Mouse (Mus musculus): ENCODE results near the gene Patz1. TPM values are rescaled to one million over a fixed set of nuclear protein-coding genes. Genes with fewer than 3 reads are reported as not detected.
A peak's percentile ranks its signal among the peaks of the same experiment; 100 is the strongest.

The Patz1 gene
- 29.0 and 30.5 TPM in 2 replicates for polyA plus RNA-seq (2016; fragmentation: Nextera tagmentation; extraction: Ambion mirVana)

DNA sequence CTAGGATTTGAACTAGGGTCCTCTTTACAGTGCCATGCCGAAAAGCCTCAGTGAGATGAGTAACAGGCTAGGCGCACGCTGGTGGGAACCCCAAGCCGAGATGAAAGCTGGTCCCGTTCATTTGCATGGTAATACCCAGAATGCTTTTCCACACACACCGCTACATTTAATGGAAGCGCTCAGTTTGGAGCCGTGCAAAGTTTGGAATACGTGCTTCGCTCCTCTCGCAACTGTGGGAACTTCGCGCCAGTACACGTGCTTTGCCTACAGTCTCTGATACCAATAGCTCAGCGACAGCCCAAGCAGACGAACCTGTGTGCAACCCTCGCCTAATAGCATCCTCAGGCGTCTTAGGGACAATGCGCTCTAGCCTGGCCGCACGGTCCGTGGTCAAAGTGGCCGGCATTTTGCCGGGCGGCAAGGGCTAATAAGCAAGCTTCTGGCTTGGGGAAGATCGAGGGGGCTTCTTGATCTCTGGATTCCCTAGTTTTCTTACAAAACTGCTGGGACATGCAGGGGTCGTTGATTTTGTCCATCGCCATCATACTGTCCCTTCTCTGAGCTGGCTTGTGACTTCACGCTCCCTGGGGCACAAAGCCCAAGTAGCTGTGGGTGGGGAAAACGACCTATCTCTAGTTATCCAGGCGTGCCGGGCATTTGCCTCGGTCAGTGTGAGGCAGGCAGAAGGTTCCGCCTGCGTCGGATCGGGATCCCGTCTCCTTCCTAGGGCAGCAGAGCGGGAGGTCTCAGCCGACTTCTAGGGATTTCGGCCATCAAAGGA lies at the start of gene Patz1:
Patz1 (plus strand) TSS at position 354 of the 781 bp plus-strand sequence.
- Histone ChIP-seq H3K4me1 (peaks cover 61% of the 10 kb centered on the region), H3K4me2 (peak within 1 kb of the TSS; percentile 100), H3K27me3 (replicated peaks) (0 out of 2 replicates have a peak, but pooled peaks cover 4% of the 10 kb centered on the region), H3K36me3 (peaks cover 16% of the 10 kb centered on the region), H3K4me3 (peak within 1 kb of the TSS; percentile 87), H3K27ac (peak within 1 kb of the TSS; percentile 95), H3K9ac (peak within 1 kb of the TSS; percentile 92), H3K9me3 (replicated peaks) (no peaks in the 10 kb centered on the region)
- peak; percentile 45 for ATAC-seq
- WGBS (ENCODE audit: insufficient replicate concordance), result 0% methylated on average over 41 of the region's 41 CpGs

DNA sequence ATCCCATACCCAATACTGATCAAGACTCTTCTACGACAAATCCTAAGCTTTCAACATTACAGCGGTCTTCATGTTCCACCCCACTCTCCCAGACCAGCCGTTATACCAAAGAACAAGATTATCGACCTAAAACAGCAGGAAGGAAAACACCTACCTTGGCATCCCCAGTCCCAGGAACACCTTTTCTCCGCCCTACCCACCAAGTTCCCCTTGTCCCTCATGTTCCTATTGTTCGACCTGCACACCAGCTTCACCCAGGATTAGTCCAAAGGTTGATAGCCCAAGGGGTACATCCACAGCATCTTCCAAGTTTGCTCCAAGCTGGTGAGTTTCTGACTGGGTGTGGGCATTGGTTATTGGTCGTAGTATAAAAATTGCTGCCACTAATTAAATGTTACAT lies 46.3 kb upstream of the Patz1 start:
- no peaks in the 10 kb centered on the region for H3K27me3 ChIP-seq (replicated peaks)
- H3K27ac ChIP-seq, result no peak overlapping the region
- WGBS (ENCODE audit: insufficient replicate concordance), result 81% methylated on average over 7 of the region's 7 CpGs
- H3K4me3 ChIP-seq, result no peak overlapping the region
- ATAC-seq, result no peak
- peaks cover 99% of the 10 kb centered on the region for H3K36me3 ChIP-seq
- no peaks in the 10 kb centered on the region for H3K4me1 ChIP-seq
- no peaks in the 10 kb centered on the region for H3K9me3 ChIP-seq (replicated peaks)
- no peak overlapping the region for H3K4me2 ChIP-seq
- H3K9ac ChIP-seq, result no peak overlapping the region

DNA sequence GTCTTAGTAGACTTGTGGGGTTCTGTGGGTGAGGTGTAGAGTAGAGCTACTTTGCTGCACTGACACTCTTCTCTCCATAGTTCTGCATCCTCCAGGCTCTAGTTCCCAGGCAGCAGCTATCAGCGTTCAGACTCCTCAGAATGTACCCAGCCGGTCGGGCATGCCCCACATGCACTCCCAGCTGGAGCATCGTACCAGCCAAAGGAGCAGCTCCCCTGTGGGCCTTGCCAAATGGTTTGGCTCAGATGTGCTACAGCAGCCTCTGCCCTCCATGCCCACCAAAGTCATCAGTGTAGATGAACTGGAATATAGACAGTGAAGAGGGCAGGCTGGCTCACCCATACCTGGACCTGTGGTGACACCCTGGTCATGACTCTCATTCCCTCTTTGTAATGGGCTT lies 44.9 kb upstream of the Patz1 start:
- H3K27ac ChIP-seq, result no peak overlapping the region
- ATAC-seq, result peak; percentile 31; the same call in 1 of the 2 replicates
- no peak overlapping the region for H3K9ac ChIP-seq
- H3K4me2 ChIP-seq, result no peak overlapping the region
- H3K9me3 ChIP-seq (replicated peaks), result no peaks in the 10 kb centered on the region
- H3K36me3 ChIP-seq, result peaks cover 99% of the 10 kb centered on the region
- H3K27me3 ChIP-seq (replicated peaks), result no peaks in the 10 kb centered on the region
- H3K4me1 ChIP-seq, result no peaks in the 10 kb centered on the region
- 85% methylated on average over 4 of the region's 4 CpGs for WGBS (ENCODE audit: insufficient replicate concordance)
- H3K4me3 ChIP-seq, result no peak overlapping the region

- Histone ChIP-seq H3K36me3 (peaks cover 99% of the 10 kb centered on the region), H3K4me3 (no peak overlapping the region), H3K27me3 (replicated peaks) (no peaks in the 10 kb centered on the region), H3K9me3 (replicated peaks) (no peaks in the 10 kb centered on the region), H3K4me2 (no peak overlapping the region), H3K9ac (no peak overlapping the region), H3K4me1 (no peaks in the 10 kb centered on the region), H3K27ac (no peak overlapping the region)
- no peak for ATAC-seq
- WGBS (ENCODE audit: insufficient replicate concordance), result 84% methylated on average over 2 of the region's 2 CpGs
These were observed 41.3 kb upstream of the Patz1 start for GRCm38 (mm10) chr11:3247387-3247786.

DNA sequence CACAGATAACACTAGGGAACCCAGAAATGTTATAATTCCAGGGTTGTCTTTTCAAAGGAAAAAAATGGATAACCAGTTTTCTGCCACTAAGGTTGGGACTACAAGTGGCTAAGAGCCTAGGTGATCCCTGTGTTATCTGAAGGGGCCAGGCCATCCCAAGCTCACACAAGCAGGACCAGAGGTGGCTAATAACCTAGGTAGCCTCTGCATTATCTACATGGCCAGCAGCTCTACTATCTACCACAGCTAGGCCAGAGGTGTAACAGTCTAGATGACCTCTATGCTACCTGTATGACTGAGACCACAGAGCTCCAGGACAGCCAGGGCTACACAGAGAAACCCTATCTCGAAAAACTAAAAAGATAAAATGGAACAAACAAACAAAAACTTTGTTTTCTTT lies 29.1 kb upstream of the Patz1 start:
- H3K4me3 ChIP-seq, result no peak overlapping the region
- ATAC-seq, result peak; percentile 78
- 73% methylated on average over 1 of the region's 1 CpGs for WGBS (ENCODE audit: insufficient replicate concordance)
- H3K4me1 ChIP-seq, result peaks cover 31% of the 10 kb centered on the region
- peaks cover 96% of the 10 kb centered on the region for H3K36me3 ChIP-seq
- H3K4me2 ChIP-seq, result no peak overlapping the region
- peak overlapping the region; percentile 44; the same call in 1 of the 2 replicates for H3K9ac ChIP-seq
- H3K27ac ChIP-seq, result no peak overlapping the region
- no peaks in the 10 kb centered on the region for H3K9me3 ChIP-seq (replicated peaks)
- H3K27me3 ChIP-seq (replicated peaks), result no peaks in the 10 kb centered on the region

DNA sequence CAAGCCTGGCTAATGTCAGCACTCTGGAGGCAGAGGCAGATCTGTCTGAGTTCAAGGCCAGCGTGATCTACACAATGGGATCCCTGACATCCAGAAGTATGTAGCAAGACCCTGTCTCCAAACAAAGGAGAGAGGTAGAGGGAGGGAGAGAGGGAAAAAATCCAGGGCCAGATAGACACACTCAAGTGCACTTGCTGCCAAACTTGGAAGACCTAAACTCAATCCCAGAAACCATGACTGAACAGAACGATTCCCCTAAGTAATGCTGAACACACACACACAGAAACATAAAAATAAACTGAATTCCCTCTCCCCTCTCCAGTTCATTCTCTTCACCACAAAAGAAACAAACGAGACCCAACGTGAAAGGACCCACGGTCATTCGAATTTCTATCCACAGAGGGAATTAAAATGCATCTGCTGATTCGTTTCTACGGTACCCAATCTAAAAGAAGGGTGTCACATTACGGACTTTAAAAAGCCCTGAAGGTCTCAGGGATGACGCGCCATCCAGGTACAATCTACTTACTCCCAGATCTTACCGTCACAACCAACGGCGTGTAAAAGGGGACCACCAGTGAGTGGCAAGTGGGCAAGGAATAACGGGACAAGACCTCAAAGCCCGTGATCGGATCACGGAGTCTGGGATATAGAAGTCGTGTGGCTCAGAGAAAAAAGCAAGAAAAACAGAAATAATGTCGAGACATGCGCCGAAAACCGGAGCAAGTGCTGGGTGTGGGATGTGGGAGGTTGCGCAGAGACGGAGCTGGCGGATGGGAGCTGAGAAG lies 23.2 kb upstream of the Patz1 start:
- Histone ChIP-seq H3K27ac (peak overlapping the region; percentile 83), H3K27me3 (replicated peaks) (no peaks in the 10 kb centered on the region), H3K4me2 (peak overlapping the region; percentile 70), H3K36me3 (peaks cover 41% of the 10 kb centered on the region), H3K4me1 (peaks cover 40% of the 10 kb centered on the region), H3K4me3 (peak overlapping the region; percentile 89), H3K9ac (peak overlapping the region; percentile 94), H3K9me3 (replicated peaks) (no peaks in the 10 kb centered on the region)
- no peak for ATAC-seq
- WGBS (ENCODE audit: insufficient replicate concordance), result 2% methylated on average over 26 of the region's 26 CpGs

DNA sequence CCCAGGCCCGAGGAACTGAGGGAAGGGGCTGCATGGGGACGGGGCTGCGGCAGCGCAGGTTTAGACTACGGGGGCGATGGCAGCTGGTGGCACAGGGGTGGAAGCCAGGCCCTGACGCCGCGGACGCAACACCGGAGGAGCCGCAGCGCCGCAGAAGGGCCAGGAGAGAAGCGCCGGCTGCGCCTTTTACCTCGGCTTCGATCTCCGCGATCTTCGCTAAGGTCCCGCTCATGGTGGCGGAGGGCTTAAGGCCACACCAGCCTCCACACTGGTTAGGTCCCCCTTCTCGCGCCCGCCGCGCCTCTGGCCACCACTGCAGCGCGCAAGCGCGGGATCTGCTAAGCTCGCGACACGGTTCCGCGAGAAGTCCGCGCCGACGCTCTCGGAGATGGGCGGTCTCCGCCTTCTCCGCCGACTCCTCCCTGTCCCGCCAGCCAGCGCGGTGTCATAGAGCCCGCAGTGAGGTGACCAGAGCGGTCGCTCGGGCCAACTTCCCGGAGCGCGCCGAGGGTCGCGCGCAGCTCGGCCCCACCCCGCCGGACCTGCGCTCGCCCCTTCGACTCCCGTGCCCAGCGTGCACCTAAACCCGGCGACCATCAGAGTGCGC lies 22.5 kb upstream of the Patz1 start, which contains the start of gene Drg1:
Drg1 (minus strand) TSS at position 337 of the 607 bp plus-strand sequence.
- H3K4me1 ChIP-seq, result peaks cover 36% of the 10 kb centered on the region
- H3K4me2 ChIP-seq, result peak within 1 kb of the TSS; percentile 70
- H3K9me3 ChIP-seq (replicated peaks), result no peaks in the 10 kb centered on the region
- peak; percentile 98 for ATAC-seq
- WGBS (ENCODE audit: insufficient replicate concordance), result under 1% methylated on average over 54 of the region's 72 CpGs
- H3K9ac ChIP-seq, result peak within 1 kb of the TSS; percentile 94
- no peaks in the 10 kb centered on the region for H3K27me3 ChIP-seq (replicated peaks)
- H3K4me3 ChIP-seq, result peak within 1 kb of the TSS; percentile 89
- H3K27ac ChIP-seq, result peak within 1 kb of the TSS; percentile 83
- peaks cover 34% of the 10 kb centered on the region for H3K36me3 ChIP-seq

- H3K27me3 ChIP-seq (replicated peaks), result no peaks in the 10 kb centered on the region
- peaks cover 25% of the 10 kb centered on the region for H3K36me3 ChIP-seq
- H3K4me3 ChIP-seq, result peak overlapping the region; percentile 89
- peak overlapping the region; percentile 94 for H3K9ac ChIP-seq
- WGBS (ENCODE audit: insufficient replicate concordance), result 26% methylated on average over 7 of the region's 7 CpGs
- no peak for ATAC-seq
- peak overlapping the region; percentile 70 for H3K4me2 ChIP-seq
- peak overlapping the region; percentile 83 for H3K27ac ChIP-seq
- H3K9me3 ChIP-seq (replicated peaks), result no peaks in the 10 kb centered on the region
- H3K4me1 ChIP-seq, result peaks cover 31% of the 10 kb centered on the region
These were observed 21.5 kb upstream of the Patz1 start for GRCm38 (mm10) chr11:3267133-3267532.

- Histone ChIP-seq H3K4me2 (no peak overlapping the region), H3K27ac (no peak overlapping the region), H3K9me3 (replicated peaks) (no peaks in the 10 kb centered on the region), H3K27me3 (replicated peaks) (no peaks in the 10 kb centered on the region), H3K4me3 (no peak overlapping the region), H3K4me1 (peaks cover 23% of the 10 kb centered on the region), H3K9ac (no peak overlapping the region), H3K36me3 (peaks cover 5% of the 10 kb centered on the region)
- ATAC-seq, result no peak
- WGBS (ENCODE audit: insufficient replicate concordance), result 59% methylated on average over 4 of the region's 4 CpGs
These were observed 19.4 kb upstream of the Patz1 start for GRCm38 (mm10) chr11:3269241-3269640.

DNA sequence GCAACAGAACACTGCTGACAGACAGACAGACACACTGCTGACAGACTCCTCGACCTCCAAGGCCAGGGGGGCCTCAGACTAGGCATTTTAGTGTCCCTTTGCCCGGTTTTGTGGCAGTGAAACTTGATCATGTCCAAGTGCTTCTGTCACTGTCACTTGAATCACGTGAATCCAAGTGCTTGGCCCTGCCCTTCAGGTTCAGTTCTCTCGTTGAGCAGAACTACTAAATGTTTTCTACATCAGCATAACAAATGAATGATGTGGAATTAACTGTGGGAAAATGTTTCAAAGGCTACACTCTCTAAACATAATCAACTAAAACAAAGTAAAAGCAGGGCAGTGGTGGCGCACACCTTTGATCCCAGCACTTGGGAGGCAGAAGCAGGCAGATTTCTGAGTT lies 10.3 kb upstream of the Patz1 start:
- 51% methylated on average over 5 of the region's 5 CpGs for WGBS (ENCODE audit: insufficient replicate concordance)
- H3K36me3 ChIP-seq, result no peaks in the 10 kb centered on the region
- no peak overlapping the region for H3K4me3 ChIP-seq
- no peak overlapping the region for H3K27ac ChIP-seq
- H3K9me3 ChIP-seq (replicated peaks), result peaks cover 12% of the 10 kb centered on the region
- no peaks in the 10 kb centered on the region for H3K4me1 ChIP-seq
- no peaks in the 10 kb centered on the region for H3K27me3 ChIP-seq (replicated peaks)
- no peak overlapping the region for H3K4me2 ChIP-seq
- no peak for ATAC-seq
- no peak overlapping the region for H3K9ac ChIP-seq

- Histone ChIP-seq H3K36me3 (no peaks in the 10 kb centered on the region), H3K9me3 (replicated peaks) (peaks cover 12% of the 10 kb centered on the region), H3K9ac (no peak overlapping the region), H3K4me3 (no peak overlapping the region), H3K4me1 (no peaks in the 10 kb centered on the region), H3K27ac (no peak overlapping the region), H3K4me2 (no peak overlapping the region), H3K27me3 (replicated peaks) (no peaks in the 10 kb centered on the region)
- ATAC-seq, result no peak
- WGBS (ENCODE audit: insufficient replicate concordance), result 39% methylated on average over 2 of the region's 2 CpGs
These were observed 8.9 kb upstream of the Patz1 start for GRCm38 (mm10) chr11:3279729-3280128.

DNA sequence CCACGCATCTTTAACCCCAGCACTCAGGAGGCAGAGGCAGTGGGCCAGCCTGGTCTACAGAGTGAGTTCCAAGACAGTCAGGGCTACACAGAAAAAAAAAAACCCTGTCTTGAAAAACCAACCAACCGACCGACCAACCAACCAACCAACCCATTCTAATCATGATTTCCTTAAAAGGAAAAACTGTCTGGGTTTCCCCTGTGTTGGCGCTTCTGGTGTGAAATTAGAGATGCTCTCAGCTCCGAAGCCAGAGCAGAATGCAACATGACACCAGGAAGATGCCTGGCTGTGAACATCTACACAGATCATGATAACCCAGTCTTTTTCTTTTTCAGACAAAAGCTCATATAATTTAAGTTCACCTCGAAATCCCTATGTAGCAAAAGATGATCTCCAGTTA lies 5.8 kb upstream of the Patz1 start:
- H3K27ac ChIP-seq, result no peak overlapping the region
- H3K4me1 ChIP-seq, result peaks cover 8% of the 10 kb centered on the region
- H3K36me3 ChIP-seq, result no peaks in the 10 kb centered on the region
- H3K9me3 ChIP-seq (replicated peaks), result peaks cover 12% of the 10 kb centered on the region
- H3K4me3 ChIP-seq, result no peak overlapping the region
- WGBS (ENCODE audit: insufficient replicate concordance), result 74% methylated on average over 6 of the region's 6 CpGs
- ATAC-seq, result no peak
- no peak overlapping the region for H3K4me2 ChIP-seq
- H3K9ac ChIP-seq, result no peak overlapping the region
- no peaks in the 10 kb centered on the region for H3K27me3 ChIP-seq (replicated peaks)
